Mouse (Mus musculus) ES-Bruce4 (cell line): Measurements from ENCODE around the gene Cdh13.

Experiments used
- CTCF ChIP-seq: IDR thresholded peaks from one replicate; pipeline ENCODE4 v1.8.1; 2011; ENCODE audit warnings: low read depth, low read length
- POLR2A ChIP-seq: IDR thresholded peaks from one replicate; pipeline ENCODE4 v1.8.1; 2011; ENCODE audit warnings: low read length; ENCODE audit not compliant: insufficient read depth

DNA sequence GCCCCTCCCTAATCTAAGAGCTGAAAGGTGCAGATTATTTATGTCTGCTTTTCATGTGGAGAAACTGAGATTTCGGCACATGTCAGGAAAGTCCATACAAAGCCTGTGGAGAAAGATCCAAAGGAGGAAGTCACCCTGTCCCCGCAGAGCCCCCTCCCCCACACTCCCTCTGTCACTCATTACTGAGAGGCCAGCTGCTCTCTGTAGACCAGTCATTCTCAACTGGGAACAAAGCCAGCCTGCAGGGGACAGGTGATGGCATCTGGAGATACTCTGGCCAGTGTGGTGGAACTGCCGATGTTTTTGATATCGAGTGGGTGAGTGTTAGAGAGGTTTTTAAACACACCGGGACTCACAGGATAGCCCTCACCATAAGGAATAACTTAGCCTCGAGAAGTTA, 582.8 kb downstream of the Cdh13 start:
- TF ChIP-seq CTCF = no peak
- no peak for TF ChIP-seq POLR2A
